Mouse (Mus musculus): Measurements from ENCODE around the gene Rundc3b. TPM values are rescaled to one million over a fixed set of nuclear protein-coding genes. Genes with fewer than 3 reads are reported as not detected.
A peak's percentile ranks its signal among the peaks of the same experiment; 100 is the strongest.

Gene Rundc3b
- 3.2 and 3.6 TPM in 2 replicates for polyA plus RNA-seq (2016; fragmentation: Nextera tagmentation; extraction: Ambion mirVana)

- Histone ChIP-seq H3K4me3 (peak within 1 kb of the TSS; percentile 88), H3K9me3 (no peaks in the 10 kb centered on the region), H3K27ac (replicated peaks) (peak within 1 kb of the TSS; percentile 83), H3K27me3 (replicated peaks; ENCODE audit: low read depth, poor library complexity, severe bottlenecking) (0 out of 2 replicates have a peak, but pooled peaks cover 16% of the 10 kb centered on the region), H3K4me1 (peaks cover 9% of the 10 kb centered on the region), H3K36me3 (replicated peaks) (no peaks in the 10 kb centered on the region)
- peak; percentile 95 for DNase-seq (ENCODE audit: low spot score)
- WGBS = under 1% methylated on average over 74 of the region's 74 CpGs
These were observed at the start of gene Rundc3b for GRCm38 (mm10) chr5:8622596-8623231. Gene Rundc3b (minus strand): TSS chr5:8622952.

- H3K27me3 ChIP-seq (replicated peaks; ENCODE audit: low read depth, poor library complexity, severe bottlenecking) = no peaks in the 10 kb centered on the region
- no peak overlapping the region for H3K27ac ChIP-seq (replicated peaks)
- no peak for DNase-seq (ENCODE audit: low spot score)
- no peaks in the 10 kb centered on the region for H3K4me1 ChIP-seq
- H3K9me3 ChIP-seq = no peaks in the 10 kb centered on the region
- no peak overlapping the region for H3K4me3 ChIP-seq
- 87% methylated on average over 1 of the region's 1 CpGs for WGBS
- H3K36me3 ChIP-seq (replicated peaks) = no peaks in the 10 kb centered on the region
These were observed 46.9 kb upstream of the Rundc3b start for GRCm38 (mm10) chr5:8669606-8670005.

- WGBS = 85% methylated on average over 9 of the region's 9 CpGs
- H3K27ac ChIP-seq (replicated peaks) = no peak overlapping the region
- H3K4me3 ChIP-seq = no peak overlapping the region
- H3K4me1 ChIP-seq = no peaks in the 10 kb centered on the region
- H3K36me3 ChIP-seq (replicated peaks) = no peaks in the 10 kb centered on the region
- no peaks in the 10 kb centered on the region for H3K27me3 ChIP-seq (replicated peaks; ENCODE audit: low read depth, poor library complexity, severe bottlenecking)
- no peak for DNase-seq (ENCODE audit: low spot score)
- H3K9me3 ChIP-seq = no peaks in the 10 kb centered on the region
These were observed 45.2 kb upstream of the Rundc3b start for GRCm38 (mm10) chr5:8667758-8668474.

GRCm38 (mm10) chr5:8664678-8665077 lies 41.9 kb upstream of the Rundc3b start:
- no peak for DNase-seq (ENCODE audit: low spot score)
- Histone ChIP-seq H3K4me1 (peaks cover 10% of the 10 kb centered on the region), H3K9me3 (no peaks in the 10 kb centered on the region), H3K27me3 (replicated peaks; ENCODE audit: low read depth, poor library complexity, severe bottlenecking) (peaks cover 5% of the 10 kb centered on the region; the same call in 1 of the 2 replicates), H3K27ac (replicated peaks) (no peak overlapping the region), H3K4me3 (no peak overlapping the region), H3K36me3 (replicated peaks) (no peaks in the 10 kb centered on the region)
- WGBS = 85% methylated on average over 3 of the region's 3 CpGs

GRCm38 (mm10) chr5:8660738-8661151 lies 38.0 kb upstream of the Rundc3b start:
- no peaks in the 10 kb centered on the region for H3K9me3 ChIP-seq
- peaks cover 11% of the 10 kb centered on the region for H3K4me1 ChIP-seq
- 65% methylated on average over 10 of the region's 10 CpGs for WGBS
- peaks cover 5% of the 10 kb centered on the region; the same call in 1 of the 2 replicates for H3K27me3 ChIP-seq (replicated peaks; ENCODE audit: low read depth, poor library complexity, severe bottlenecking)
- H3K36me3 ChIP-seq (replicated peaks) = no peaks in the 10 kb centered on the region
- DNase-seq (ENCODE audit: low spot score) = no peak
- H3K27ac ChIP-seq (replicated peaks) = no peak overlapping the region
- peak overlapping the region; percentile 67 for H3K4me3 ChIP-seq

GRCm38 (mm10) chr5:8659911-8660737 lies 37.4 kb upstream of the Rundc3b start, which contains the start of gene Abcb1a:
Gene Abcb1a (plus strand): TSS chr5:8660077.
- no peaks in the 10 kb centered on the region for H3K9me3 ChIP-seq
- peaks cover 11% of the 10 kb centered on the region for H3K4me1 ChIP-seq
- WGBS = 4% methylated on average over 37 of the region's 37 CpGs
- DNase-seq (ENCODE audit: low spot score) = peak; percentile 58
- peak within 1 kb of the TSS; percentile 67 for H3K4me3 ChIP-seq
- H3K27ac ChIP-seq (replicated peaks) = no peak within 1 kb of the TSS
- no peaks in the 10 kb centered on the region for H3K36me3 ChIP-seq (replicated peaks)
- peaks cover 5% of the 10 kb centered on the region; the same call in 1 of the 2 replicates for H3K27me3 ChIP-seq (replicated peaks; ENCODE audit: low read depth, poor library complexity, severe bottlenecking)

- Histone ChIP-seq H3K4me3 (no peak overlapping the region), H3K4me1 (no peaks in the 10 kb centered on the region), H3K27ac (replicated peaks) (no peak overlapping the region), H3K27me3 (replicated peaks; ENCODE audit: low read depth, poor library complexity, severe bottlenecking) (no peaks in the 10 kb centered on the region), H3K36me3 (replicated peaks) (no peaks in the 10 kb centered on the region), H3K9me3 (no peaks in the 10 kb centered on the region)
- DNase-seq (ENCODE audit: low spot score) = no peak
- WGBS = 84% methylated on average over 2 of the region's 2 CpGs
These were observed 29.3 kb upstream of the Rundc3b start for GRCm38 (mm10) chr5:8652085-8652484.

- Histone ChIP-seq H3K27ac (replicated peaks) (no peak overlapping the region), H3K9me3 (no peaks in the 10 kb centered on the region), H3K4me1 (no peaks in the 10 kb centered on the region), H3K36me3 (replicated peaks) (no peaks in the 10 kb centered on the region), H3K27me3 (replicated peaks; ENCODE audit: low read depth, poor library complexity, severe bottlenecking) (no peaks in the 10 kb centered on the region), H3K4me3 (no peak overlapping the region)
- no peak for DNase-seq (ENCODE audit: low spot score)
These were observed 26.0 kb upstream of the Rundc3b start for GRCm38 (mm10) chr5:8648774-8649173.

- Histone ChIP-seq H3K4me3 (no peak overlapping the region), H3K27ac (replicated peaks) (no peak overlapping the region), H3K36me3 (replicated peaks) (no peaks in the 10 kb centered on the region), H3K27me3 (replicated peaks; ENCODE audit: low read depth, poor library complexity, severe bottlenecking) (no peaks in the 10 kb centered on the region), H3K9me3 (no peaks in the 10 kb centered on the region), H3K4me1 (no peaks in the 10 kb centered on the region)
- WGBS = 70% methylated on average over 4 of the region's 4 CpGs
- no peak for DNase-seq (ENCODE audit: low spot score)
These were observed 25.5 kb upstream of the Rundc3b start for GRCm38 (mm10) chr5:8648300-8648699.

- Histone ChIP-seq H3K4me1 (no peaks in the 10 kb centered on the region), H3K27ac (replicated peaks) (no peak overlapping the region), H3K4me3 (no peak overlapping the region), H3K36me3 (replicated peaks) (no peaks in the 10 kb centered on the region), H3K9me3 (no peaks in the 10 kb centered on the region), H3K27me3 (replicated peaks; ENCODE audit: low read depth, poor library complexity, severe bottlenecking) (no peaks in the 10 kb centered on the region)
- no peak for DNase-seq (ENCODE audit: low spot score)
These were observed 11.8 kb upstream of the Rundc3b start for GRCm38 (mm10) chr5:8634489-8634975.

GRCm38 (mm10) chr5:8632901-8633300 lies 10.1 kb upstream of the Rundc3b start:
- Histone ChIP-seq H3K9me3 (no peaks in the 10 kb centered on the region), H3K4me3 (no peak overlapping the region), H3K36me3 (replicated peaks) (no peaks in the 10 kb centered on the region), H3K27me3 (replicated peaks; ENCODE audit: low read depth, poor library complexity, severe bottlenecking) (no peaks in the 10 kb centered on the region), H3K4me1 (no peaks in the 10 kb centered on the region), H3K27ac (replicated peaks) (no peak overlapping the region)
- WGBS = 83% methylated on average over 3 of the region's 3 CpGs
- no peak for DNase-seq (ENCODE audit: low spot score)

GRCm38 (mm10) chr5:8622071-8622595 lies 619 bp downstream of the Rundc3b start:
- H3K9me3 ChIP-seq = no peaks in the 10 kb centered on the region
- peak; percentile 71 for DNase-seq (ENCODE audit: low spot score)
- H3K4me3 ChIP-seq = peak overlapping the region; percentile 88
- under 1% methylated on average over 49 of the region's 49 CpGs for WGBS
- 0 out of 2 replicates have a peak, but pooled peaks cover 16% of the 10 kb centered on the region for H3K27me3 ChIP-seq (replicated peaks; ENCODE audit: low read depth, poor library complexity, severe bottlenecking)
- H3K27ac ChIP-seq (replicated peaks) = peak overlapping the region; percentile 83
- peaks cover 9% of the 10 kb centered on the region for H3K4me1 ChIP-seq
- no peaks in the 10 kb centered on the region for H3K36me3 ChIP-seq (replicated peaks)

Data from embryonic facial prominence, embryonic 10.5 days (tissue).